Comparison of ENCODE assay signal across 28 mouse cellular contexts in genomic region chr2:104356531-104356930, GRCm38 (mm10). TPM values are rescaled to one million over a fixed set of nuclear protein-coding genes. Genes with fewer than 3 reads are reported as not detected.
A peak's percentile ranks its signal among the peaks of the same experiment; 100 is the strongest.
DNase-seq lines count a peak whose midpoint lies in the region; ATAC-seq and TF ChIP-seq lines count a peak whose summit lies in the region.
"Had no signal": no experiment of that assay in that cellular context is flagged by ENCODE, and none has a peak within 500 bp of the region (broad histone marks: within the 10 kb centered on the region; RNA-seq: fewer than 3 reads in every experiment).

No protein-coding gene starts in this region.

- no peaks in the 10 kb centered on the region for H3K36me3 ChIP-seq in midbrain, embryonic 11.5 days (ENCODE audit: control insufficient read depth, insufficient read depth, low read length)
- H3K36me3 ChIP-seq in midbrain, embryonic 13.5 days, result no peaks in the 10 kb centered on the region
- H3K36me3 ChIP-seq: embryonic facial prominence, embryonic 10.5 days; embryonic facial prominence, embryonic 13.5 days; forebrain, embryonic 12.5 days; forebrain, embryonic 15.5 days; G1E; hindbrain, embryonic 12.5 days; hindbrain, embryonic 15.5 days had no signal

- no peaks in the 10 kb centered on the region for H3K27me3 ChIP-seq in midbrain, embryonic 11.5 days (ENCODE audit: control insufficient read depth, insufficient read depth, low read length)
- H3K27me3 ChIP-seq in midbrain, embryonic 13.5 days, result no peaks in the 10 kb centered on the region
- H3K27me3 ChIP-seq: CH12.LX; embryonic facial prominence, embryonic 13.5 days; forebrain, embryonic 12.5 days; forebrain, embryonic 15.5 days; hindbrain, embryonic 12.5 days; hindbrain, embryonic 15.5 days; Patski had no signal

- no peak overlapping the region for H3K9ac ChIP-seq in midbrain, embryonic 11.5 days (ENCODE audit: low read length)
- H3K9ac ChIP-seq in midbrain, embryonic 13.5 days (replicated peaks), result no peak overlapping the region
- H3K9ac ChIP-seq: embryonic facial prominence, embryonic 13.5 days; forebrain, embryonic 12.5 days; forebrain, embryonic 15.5 days; hindbrain, embryonic 12.5 days; hindbrain, embryonic 15.5 days had no signal

- peak; percentile 26; the same call in 1 of the 2 replicates for TF ChIP-seq POLR2A in cortical plate, adult 2 months (IDR thresholded peaks at IDR 0.05; ENCODE audit: extremely low read depth, insufficient read depth, low read length)

- H3K27ac ChIP-seq in layer of hippocampus, adult 2 months, result peak overlapping the region; percentile 43; the same call in 1 of the 2 replicates
- no peak overlapping the region for H3K27ac ChIP-seq in midbrain, embryonic 11.5 days (ENCODE audit: low read depth, low read length)
- no peak overlapping the region for H3K27ac ChIP-seq in midbrain, embryonic 13.5 days
- 0 out of 2 replicates have a peak overlapping the region, but pooled peaks have one; percentile 9 for H3K27ac ChIP-seq in cortical plate, adult 2 months (ENCODE audit: insufficient read depth, low read length)
- H3K27ac ChIP-seq: embryonic facial prominence, embryonic 10.5 days; embryonic facial prominence, embryonic 13.5 days; forebrain, embryonic 12.5 days; forebrain, embryonic 15.5 days; gastrocnemius, adult 2 months; hindbrain, embryonic 12.5 days; hindbrain, embryonic 15.5 days had no signal

- ATAC-seq in midbrain, embryonic 11.5 days (ENCODE audit: low FRiP score), result no peak
- ATAC-seq in midbrain, embryonic 13.5 days, result no peak
- ATAC-seq: forebrain, embryonic 15.5 days; Patski had no signal

- no peak for TF ChIP-seq CTCF in layer of hippocampus, adult 2 months (conservative IDR thresholded peaks at IDR 0.05)
- no peak for TF ChIP-seq CTCF in cortical plate, adult 2 months (IDR thresholded peaks at IDR 0.05; ENCODE audit: extremely low read depth, insufficient read depth, low read length)

- no peak overlapping the region for H3K4me2 ChIP-seq in midbrain, embryonic 11.5 days
- no peak overlapping the region for H3K4me2 ChIP-seq in midbrain, embryonic 13.5 days (replicated peaks)
- H3K4me2 ChIP-seq: embryonic facial prominence, embryonic 13.5 days; forebrain, embryonic 12.5 days; forebrain, embryonic 15.5 days; heart, embryonic 11.5 days; hindbrain, embryonic 12.5 days; hindbrain, embryonic 15.5 days had no signal

- WGBS in midbrain, embryonic 11.5 days, result 88% methylated on average over 4 of the region's 4 CpGs
- WGBS in midbrain, embryonic 13.5 days, result 79% methylated on average over 4 of the region's 4 CpGs

- no peak overlapping the region for H3K4me3 ChIP-seq in layer of hippocampus, adult 2 months
- H3K4me3 ChIP-seq in midbrain, embryonic 11.5 days (ENCODE audit: low read depth, low read length), result no peak overlapping the region
- H3K4me3 ChIP-seq in midbrain, embryonic 13.5 days (replicated peaks), result no peak overlapping the region
- H3K4me3 ChIP-seq in cortical plate, adult 2 months (ENCODE audit: insufficient read depth, low read length), result no peak overlapping the region
- H3K4me3 ChIP-seq: embryonic facial prominence, embryonic 10.5 days; embryonic facial prominence, embryonic 13.5 days; erythroblast, embryonic 14.5 days; forebrain, embryonic 12.5 days; forebrain, embryonic 15.5 days; gastrocnemius, adult 2 months; hindbrain, embryonic 12.5 days; hindbrain, embryonic 15.5 days had no signal

- H3K4me1 ChIP-seq in midbrain, embryonic 11.5 days (ENCODE audit: control insufficient read depth, insufficient read depth, low read length), result no peaks in the 10 kb centered on the region
- H3K4me1 ChIP-seq in midbrain, embryonic 13.5 days (replicated peaks), result no peaks in the 10 kb centered on the region
- peaks cover 22% of the 10 kb centered on the region for H3K4me1 ChIP-seq in cortical plate, adult 2 months (ENCODE audit: control insufficient read depth, insufficient read depth, low read length)
- H3K4me1 ChIP-seq: embryonic facial prominence, embryonic 13.5 days; forebrain, embryonic 12.5 days; hindbrain, embryonic 12.5 days had no signal

- DNase-seq in layer of hippocampus, adult 2 months (ENCODE audit: low spot score in 2 of 2), result no peak
- DNase-seq in layer of hippocampus, adult 11-12 months (ENCODE audit: low spot score), result no peak
- peak; percentile 17 for DNase-seq in midbrain, embryonic 11.5 days (ENCODE audit: low spot score, missing footprints)
- DNase-seq in kidney, adult 8-10 months, result no peak
- DNase-seq: adrenal gland, postnatal 10 days; adrenal gland, postnatal 36 days; B cell, adult 2 months; cerebellum, adult 11 months; cerebellum, adult 2 months; cerebellum, adult 9-11 months; embryo, embryonic 11 days; gastrocnemius, adult 2 months; gastrocnemius, postnatal 14 days had no signal

- no peaks in the 10 kb centered on the region for H3K9me3 ChIP-seq in midbrain, embryonic 11.5 days (ENCODE audit: control insufficient read depth, low read length)
- no peaks in the 10 kb centered on the region for H3K9me3 ChIP-seq in midbrain, embryonic 13.5 days
- H3K9me3 ChIP-seq: embryonic facial prominence, embryonic 10.5 days; embryonic facial prominence, embryonic 13.5 days; forebrain, embryonic 12.5 days; forebrain, embryonic 15.5 days; G1E; hindbrain, embryonic 12.5 days; hindbrain, embryonic 15.5 days had no signal

RNA-seq across cellular contexts. Expression of gene D430041D05Rik, which starts 54.3 kb away (rescaled TPM):
- 10 to 100 TPM; 81.2 to 87.4 TPM for total RNA-seq in layer of hippocampus, adult 2 months (2021)
- polyA plus RNA-seq in midbrain, embryonic 11.5 days (2014; fragmentation: Nextera tagmentation; extraction: Ambion mirVana), result 2.4 TPM in 2 replicates
- 5.5 and 6.4 TPM in 2 replicates for polyA plus RNA-seq in midbrain, embryonic 13.5 days (2015; fragmentation: Nextera tagmentation; extraction: Ambion mirVana)
- 46.0 and 46.7 TPM in 2 replicates for polyA plus RNA-seq in cortical plate, adult 2 months (2012; rRNA removed)
- total RNA-seq: CH12.LX; common myeloid progenitor, adult 5-6 weeks; hematopoietic stem cell, adult 5-6 weeks had no signal
- polyA plus RNA-seq: erythroblast, embryonic 14.5 days; Patski had no signal

Comparison
In these comparisons a context has a peak if more than half of its experiments do, and no peak if none do; other contexts are left out.
1. H3K27ac ChIP-seq: peak in layer of hippocampus, adult 2 months (single experiment) and cortical plate, adult 2 months (single experiment); none in midbrain, embryonic 11.5 days (single experiment) and midbrain, embryonic 13.5 days (single experiment).